Mouse (Mus musculus) ovary, postnatal 36 days (tissue): ENCODE data around the gene Grwd1.

Experiments
- DNase-seq: peaks from one replicate; pipeline ENCODE4 v3.0.0; 2022; ENCODE audit warnings: low spot score, mixed read lengths

Gene Grwd1

DNA sequence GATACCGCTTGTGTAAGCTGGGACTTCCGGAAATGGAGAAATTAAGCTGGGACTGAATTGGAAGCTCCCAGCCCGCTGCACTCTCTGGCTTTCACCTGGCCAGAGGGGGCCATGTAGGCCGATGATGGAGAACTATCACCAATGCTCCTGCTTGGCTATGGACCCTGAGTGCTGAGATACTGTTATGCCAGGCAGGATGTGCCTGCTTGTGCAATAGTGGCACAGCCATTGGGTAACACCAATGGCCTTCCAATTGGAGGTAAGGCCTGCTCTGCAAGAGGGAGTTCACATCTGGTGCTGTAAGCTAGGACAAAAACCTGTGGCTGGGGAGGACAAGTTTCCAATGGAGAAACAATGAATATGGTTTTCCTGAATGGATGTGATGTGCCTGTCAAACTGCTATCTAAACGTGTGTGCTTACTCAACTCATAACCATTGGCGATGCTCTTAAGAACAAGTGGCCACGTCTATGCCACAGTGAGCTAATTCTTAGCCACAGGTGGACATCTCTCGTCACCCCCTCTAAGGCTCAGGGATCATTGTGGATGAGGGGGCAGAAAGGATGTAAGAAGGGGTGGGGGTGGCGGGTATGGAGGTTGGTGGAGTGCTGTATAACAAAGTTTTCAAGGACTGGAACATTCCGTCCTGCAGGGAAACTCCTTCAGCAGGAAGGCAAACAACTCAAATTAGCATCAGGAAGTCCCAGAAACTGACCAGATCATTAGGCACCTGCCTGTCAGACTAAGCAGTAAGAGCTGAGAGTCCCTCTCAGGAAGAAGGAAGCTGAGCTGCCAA lies 12.4 kb upstream of the Grwd1 start:
- DNase-seq: no peak

GRCm38 (mm10) chr7:45833924-45834323 lies 3.2 kb upstream of the Grwd1 start:
- no peak for DNase-seq

GRCm38 (mm10) chr7:45833148-45833790 lies 2.5 kb upstream of the Grwd1 start:
- no peak for DNase-seq

- no peak for DNase-seq
Observed at GRCm38 (mm10) chr7:45832428-45832827, 1.7 kb upstream of the Grwd1 start.

GRCm38 (mm10) chr7:45831128-45831525 lies 383 bp upstream of the Grwd1 start:
- DNase-seq: no peak

DNA sequence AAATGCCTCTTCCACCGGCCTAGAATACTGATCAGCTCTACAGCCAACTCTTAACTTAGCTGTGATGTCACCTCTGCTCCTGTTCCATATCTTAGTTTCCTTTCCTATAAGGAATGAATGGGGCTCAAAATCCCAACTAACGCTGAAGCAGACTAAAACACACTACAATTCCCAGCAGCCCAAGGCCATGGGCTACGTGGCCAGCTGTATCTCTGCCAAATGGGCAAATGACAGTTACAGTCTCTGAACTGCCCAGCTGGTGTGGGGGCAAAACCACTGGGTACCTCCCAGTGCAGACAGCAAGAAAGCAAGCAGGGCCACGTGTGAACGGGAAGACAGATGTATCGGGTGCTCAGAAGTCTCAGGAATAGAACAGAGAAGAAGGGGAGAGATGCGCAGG lies 4.1 kb downstream of the Grwd1 start:
- DNase-seq: no peak

DNA sequence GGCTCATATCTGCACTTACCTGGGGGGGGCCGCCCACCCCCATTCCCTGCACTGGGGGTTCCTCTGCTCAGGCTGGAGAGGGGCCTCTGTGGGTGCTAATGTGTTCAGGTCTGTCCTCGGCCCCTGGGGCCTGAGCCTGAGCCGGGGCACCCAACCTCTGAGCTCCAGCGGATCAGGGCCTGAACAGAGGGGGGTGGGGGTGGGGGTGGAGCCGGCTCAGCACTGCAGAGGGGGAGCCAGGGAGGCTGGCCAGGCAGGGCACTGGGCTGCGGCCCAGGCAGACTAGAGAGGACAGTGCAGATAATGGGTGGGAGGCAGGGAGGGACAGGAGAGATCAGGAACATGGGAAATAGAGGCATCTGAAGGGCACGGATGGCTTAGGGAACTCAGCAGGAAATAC lies 6.1 kb downstream of the Grwd1 start, which contains the start of gene Kcnj14:
Kcnj14 (minus strand) TSS at position 185 of the 400 bp plus-strand sequence.
- no peak for DNase-seq

GRCm38 (mm10) chr7:45820913-45821312 lies 9.8 kb downstream of the Grwd1 start:
- no peak for DNase-seq

DNA sequence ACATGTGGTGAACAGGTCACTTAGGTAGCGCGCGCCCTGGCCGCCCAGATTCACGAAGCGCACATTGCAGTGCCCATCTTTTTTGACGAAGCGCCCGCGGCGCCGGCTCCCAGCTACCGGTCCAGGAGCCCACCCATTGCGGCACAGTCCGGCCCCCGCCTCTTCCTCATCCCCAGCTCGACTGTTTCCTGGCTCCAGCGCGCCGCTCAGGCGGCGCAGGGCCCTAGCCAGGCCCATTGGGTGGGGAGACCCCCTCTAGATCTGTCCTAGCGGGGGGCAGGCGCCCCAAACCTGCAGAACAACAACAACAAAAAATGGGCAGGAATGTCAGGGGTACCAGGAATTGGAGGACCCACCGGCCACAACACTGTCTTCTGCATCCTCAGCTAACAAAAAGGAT lies 10.9 kb downstream of the Grwd1 start:
- no peak for DNase-seq

- DNase-seq: no peak
Observed at GRCm38 (mm10) chr7:45815984-45816351, 14.8 kb downstream of the Grwd1 start.

DNA sequence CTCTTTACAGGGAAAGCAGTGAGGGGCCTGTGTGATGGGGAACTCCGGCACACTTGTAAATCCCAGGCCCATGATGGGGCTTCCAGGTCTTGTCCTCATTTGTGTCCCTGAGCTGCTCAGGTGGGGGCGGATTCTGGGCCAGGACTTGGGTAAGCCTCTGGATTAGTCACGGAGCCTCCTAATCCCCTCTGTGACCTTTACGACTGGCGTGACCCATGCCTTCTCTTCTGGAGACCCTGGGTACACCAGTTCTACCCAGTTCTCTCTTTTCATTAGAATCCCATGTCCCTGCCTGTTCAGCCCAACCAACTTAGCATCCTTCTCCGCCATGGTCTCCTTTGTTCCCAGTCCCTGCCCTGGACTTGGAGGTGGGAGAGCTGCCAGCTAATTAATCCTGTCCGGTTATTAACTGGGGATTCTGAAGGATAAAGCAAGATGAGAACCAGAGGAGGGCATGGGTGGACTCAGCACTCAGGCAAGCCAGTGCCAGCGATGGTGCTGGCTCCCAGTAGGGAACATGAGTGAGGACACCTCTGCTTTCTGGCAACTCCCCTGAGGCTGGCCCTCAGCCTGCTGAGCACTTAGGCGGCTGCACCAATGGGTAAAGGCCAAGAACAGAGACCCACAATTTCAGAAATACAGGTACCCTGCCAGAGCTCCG lies 15.3 kb downstream of the Grwd1 start:
- no peak for DNase-seq

DNA sequence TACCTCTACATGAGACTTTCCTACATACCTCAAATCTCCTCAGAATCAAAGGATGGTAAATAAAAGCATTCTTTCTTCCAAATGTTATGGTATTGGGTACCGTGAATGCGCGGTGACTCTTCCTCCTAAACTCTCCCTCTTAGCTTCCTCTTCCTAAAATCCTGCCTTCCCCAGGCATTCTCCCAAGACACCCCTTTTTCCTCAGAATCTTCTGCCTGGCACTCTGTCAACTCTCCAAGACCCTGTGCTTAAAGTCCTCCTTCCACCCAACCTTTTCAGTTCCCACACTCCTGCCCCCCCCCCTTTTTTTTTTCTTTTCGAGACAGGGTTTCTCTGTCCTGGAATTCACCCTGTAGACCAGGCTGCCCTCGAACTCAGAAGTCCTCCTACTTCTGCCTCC lies 15.9 kb downstream of the Grwd1 start:
- DNase-seq: no peak

GRCm38 (mm10) chr7:45813787-45814779 lies 16.7 kb downstream of the Grwd1 start, which contains the start of gene Cyth2:
Cyth2 (minus strand) TSS chr7:45814581.
- DNase-seq: peak; percentile 97

- DNase-seq: no peak
Observed at GRCm38 (mm10) chr7:45812921-45813320, 17.8 kb downstream of the Grwd1 start.

DNA sequence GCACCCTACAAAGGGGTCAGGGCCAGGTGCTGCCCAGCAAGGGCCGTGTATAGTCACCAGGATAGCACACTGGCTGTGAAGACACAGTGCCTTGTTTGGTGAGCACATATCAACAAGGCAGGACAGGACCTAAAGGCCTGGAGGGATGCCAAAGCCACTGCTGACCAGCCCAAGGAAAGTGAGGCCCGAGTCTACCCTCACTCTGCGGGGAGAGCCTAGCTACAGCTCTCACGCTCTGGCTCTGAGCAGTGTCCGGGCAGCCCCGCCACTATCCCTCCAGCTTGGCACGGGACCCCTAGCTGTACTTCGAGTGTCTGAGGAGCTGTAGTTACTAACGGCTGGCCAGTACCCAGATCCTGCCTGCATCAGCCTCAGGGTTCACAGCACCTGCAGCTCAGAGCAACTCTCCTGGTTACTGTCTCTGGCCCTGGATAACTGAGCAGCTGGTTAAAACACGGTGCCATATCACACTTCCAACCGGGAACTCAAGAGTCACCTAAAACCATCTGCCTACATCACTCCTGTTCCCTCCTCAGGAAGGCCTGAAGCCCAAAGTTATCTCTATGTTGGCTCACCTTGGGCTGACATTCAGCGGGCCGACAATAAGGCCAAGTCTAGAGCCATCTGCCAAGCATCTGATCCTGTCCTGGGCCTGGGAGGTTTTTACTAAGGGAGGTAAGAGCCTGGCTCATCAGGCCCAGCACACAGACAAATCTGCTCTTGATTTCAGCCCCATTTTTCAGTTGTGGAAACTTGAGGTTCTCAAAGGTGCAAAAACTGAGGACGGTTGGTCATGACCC lies 21.3 kb downstream of the Grwd1 start:
- no peak for DNase-seq

- DNase-seq: no peak
Observed at GRCm38 (mm10) chr7:45808471-45808870, 22.3 kb downstream of the Grwd1 start.

GRCm38 (mm10) chr7:45805941-45806340 lies 24.8 kb downstream of the Grwd1 start:
- no peak for DNase-seq

DNA sequence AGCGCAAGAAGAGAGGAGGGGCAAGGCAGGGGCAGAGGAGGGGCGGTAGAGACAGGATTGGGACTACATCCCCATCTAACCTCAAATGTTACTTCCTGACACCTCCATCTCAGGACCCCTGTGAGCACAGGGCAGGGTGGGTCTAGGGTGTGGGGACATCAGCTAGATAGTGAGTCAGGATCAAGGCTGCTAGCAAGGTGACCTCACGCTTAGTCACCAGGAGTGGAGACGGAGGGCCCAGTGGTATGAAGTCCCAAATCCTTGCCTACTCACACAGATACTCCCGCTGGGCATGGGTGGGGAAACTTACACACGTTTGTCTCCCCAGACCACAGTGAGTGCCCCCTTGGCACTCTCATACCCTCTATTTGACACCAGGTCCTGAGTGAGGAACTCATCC lies 28.2 kb downstream of the Grwd1 start:
- no peak for DNase-seq

DNA sequence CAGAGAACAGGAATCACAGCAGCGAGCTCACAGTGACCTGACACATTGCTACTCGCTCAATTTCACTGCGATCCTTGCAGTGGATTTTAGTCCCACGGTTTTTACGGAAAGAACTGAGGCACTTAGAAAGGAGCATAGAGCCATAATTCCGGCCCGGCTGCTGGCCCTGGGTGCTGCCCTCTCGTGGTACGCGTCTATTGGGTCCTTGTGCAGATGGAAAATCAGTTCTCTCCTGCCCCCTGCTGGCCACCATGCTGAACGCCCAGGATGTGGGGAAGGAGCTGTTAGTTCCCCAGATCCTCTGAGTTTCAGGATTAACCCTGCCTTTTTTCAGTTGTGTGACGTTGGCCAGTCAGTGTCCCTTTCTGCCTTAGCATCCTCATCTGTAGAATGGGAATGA lies 29.4 kb downstream of the Grwd1 start:
- DNase-seq: peak; percentile 89

- no peak for DNase-seq
Observed at GRCm38 (mm10) chr7:45800546-45801204, 30.1 kb downstream of the Grwd1 start.
